Mouse (Mus musculus): Measurements from ENCODE around the gene Syde1. TPM values are rescaled to one million over a fixed set of nuclear protein-coding genes. Genes with fewer than 3 reads are reported as not detected.

Gene Syde1
- 14.8 and 17.1 TPM in 2 replicates for polyA plus RNA-seq (2015; fragmentation: Nextera tagmentation; extraction: Ambion mirVana)

DNA sequence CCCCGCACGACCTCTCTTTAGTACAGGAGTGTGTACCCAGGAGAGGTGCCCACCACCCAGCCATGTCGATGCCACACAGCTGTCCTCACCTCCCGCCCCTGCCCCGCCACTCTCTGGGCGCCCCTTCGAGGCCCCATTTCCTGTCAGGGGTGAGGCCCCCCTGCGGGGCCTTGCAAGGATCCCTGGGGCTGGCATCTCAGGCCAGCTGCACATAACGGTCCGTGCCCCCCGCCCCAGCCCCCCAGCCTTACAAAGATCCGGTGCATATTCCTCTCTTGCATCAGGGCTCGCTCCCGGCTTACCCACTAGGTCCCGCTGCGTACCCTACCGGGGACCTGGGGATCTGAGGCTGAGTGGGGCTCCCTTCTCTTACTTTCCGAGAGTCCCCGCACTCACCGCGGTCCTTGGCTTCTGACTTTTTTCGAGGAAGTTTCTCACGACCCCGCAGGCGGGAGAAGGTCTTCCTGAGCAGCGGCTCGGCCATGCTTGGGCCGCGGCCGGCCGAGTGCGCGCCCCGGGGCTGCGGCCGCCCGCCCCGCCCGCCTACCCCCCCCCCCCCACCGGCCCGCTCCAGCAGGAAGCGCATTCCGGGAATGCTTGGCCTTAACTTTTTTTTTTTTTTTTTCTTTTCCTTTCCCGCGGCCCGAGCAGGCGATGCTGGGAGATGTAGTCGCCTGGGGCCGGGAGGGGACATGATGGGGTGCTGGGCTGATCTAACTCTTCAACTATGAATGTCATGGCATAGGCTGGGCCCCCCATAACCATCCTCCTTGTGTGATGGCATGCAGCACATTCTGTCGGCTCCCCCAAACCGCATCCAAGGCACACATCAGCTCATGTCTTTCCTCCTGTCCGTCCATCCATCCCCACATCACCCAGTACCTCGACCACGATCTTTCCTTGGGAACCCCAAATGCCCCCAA, at the start of gene Syde1:
TSS of gene Syde1 (minus strand) at position 559 of the 923 bp plus-strand sequence.

GRCm38 (mm10) chr10:78617974-78618373, 26.2 kb upstream of the Syde1 start, which contains the start of gene Olfr1357:
Gene Olfr1357 (minus strand): TSS chr10:78618074.

DNA sequence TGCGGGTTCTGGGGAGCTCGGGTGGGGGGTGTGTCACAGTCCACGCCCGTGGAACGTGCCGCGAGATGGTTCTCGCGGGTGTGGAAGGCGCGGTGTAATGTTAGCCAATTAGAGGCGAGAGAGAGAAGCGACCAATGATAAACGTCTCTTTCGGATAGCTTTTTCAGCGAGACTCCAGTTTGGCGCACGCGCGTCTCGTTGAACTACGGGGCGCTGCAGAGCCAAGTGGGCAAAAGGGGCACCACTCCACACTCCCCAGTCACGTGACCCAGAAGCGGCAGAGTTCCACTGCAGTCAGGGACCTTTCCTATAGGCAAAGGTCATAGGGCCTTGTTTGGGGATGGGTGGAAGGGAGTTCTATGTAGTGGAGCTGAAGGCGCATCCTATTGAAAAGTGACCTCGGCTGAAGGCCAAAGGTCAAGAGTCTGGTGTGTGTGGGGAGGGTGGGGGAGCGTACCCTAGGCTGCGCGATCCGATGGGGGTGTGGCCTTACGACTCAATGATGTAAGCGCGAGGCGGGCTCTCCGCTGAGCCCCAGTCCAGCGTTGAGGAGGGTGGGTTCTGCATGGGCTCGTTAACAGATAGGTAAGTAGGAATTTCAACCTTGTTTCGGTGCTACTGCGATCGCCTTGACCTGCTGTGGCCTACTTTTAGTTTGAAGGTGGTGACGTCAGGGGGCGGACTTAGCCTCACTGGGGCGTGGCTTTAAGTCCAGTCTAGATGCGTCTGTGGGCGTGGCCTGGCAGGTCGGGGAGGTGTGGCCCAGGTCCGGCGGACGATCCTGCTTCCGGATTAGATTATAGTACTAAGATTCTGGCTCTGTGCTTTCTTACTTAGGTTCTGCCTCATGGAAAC, 17.3 kb downstream of the Syde1 start, which contains the start of gene Ilvbl:
TSS of gene Ilvbl (plus strand) at position 97 of the 855 bp plus-strand sequence.

Other genes with a start within 250 kb of the Syde1 start
- gene Agpat3, start 239.5 kb downstream of the Syde1 start, polyA plus RNA-seq (2015; fragmentation: Nextera tagmentation; extraction: Ambion mirVana), result 76.8 and 82.1 TPM in 2 replicates
- 155 and 163 TPM in 2 replicates for gene Rrp1, start 178.9 kb downstream of the Syde1 start, polyA plus RNA-seq (2015; fragmentation: Nextera tagmentation; extraction: Ambion mirVana)
- gene Cstb, start 166.3 kb downstream of the Syde1 start, polyA plus RNA-seq (2015; fragmentation: Nextera tagmentation; extraction: Ambion mirVana), result 414 and 489 TPM in 2 replicates
- 13.0 and 13.5 TPM in 2 replicates for gene Pdxk, start 127.0 kb downstream of the Syde1 start, polyA plus RNA-seq (2015; fragmentation: Nextera tagmentation; extraction: Ambion mirVana)
- not detected in 2 replicates for gene Olfr1358, start 74.5 kb downstream of the Syde1 start, polyA plus RNA-seq (2015; fragmentation: Nextera tagmentation; extraction: Ambion mirVana)
- 35.8 and 38.8 TPM in 2 replicates for gene Ilvbl, start 17.6 kb downstream of the Syde1 start, polyA plus RNA-seq (2015; fragmentation: Nextera tagmentation; extraction: Ambion mirVana)
- not detected in 2 replicates for gene Olfr1357, start 26.1 kb upstream of the Syde1 start, polyA plus RNA-seq (2015; fragmentation: Nextera tagmentation; extraction: Ambion mirVana)
- 0.22 and 0.41 TPM in 2 replicates for gene Casp14, start 126.3 kb upstream of the Syde1 start, polyA plus RNA-seq (2015; fragmentation: Nextera tagmentation; extraction: Ambion mirVana)
- 0.08 TPM in 1 of 2 replicates, not detected in the other for gene Ccdc105, start 161.1 kb upstream of the Syde1 start, polyA plus RNA-seq (2015; fragmentation: Nextera tagmentation; extraction: Ambion mirVana)
- gene Slc1a6, start 188.5 kb upstream of the Syde1 start, polyA plus RNA-seq (2015; fragmentation: Nextera tagmentation; extraction: Ambion mirVana), result 1.5 and 2.8 TPM in 2 replicates